Mouse (Mus musculus): ENCODE data around the gene Tnp2. TPM values are rescaled to one million over a fixed set of nuclear protein-coding genes. Genes with fewer than 3 reads are reported as not detected.

Tnp2 gene
- polyA plus RNA-seq, 1 experiment from 2014 or later: not detected

- WGBS: 78% methylated on average over 7 of the region's 7 CpGs
- no peak overlapping the region for H3K27ac ChIP-seq (ENCODE audit: low read depth, low read length)
- no peaks in the 10 kb centered on the region for H3K36me3 ChIP-seq (ENCODE audit: control insufficient read depth, insufficient read depth, low read length)
Observed at GRCm38 (mm10) chr16:10749226-10749625, 39.2 kb downstream of the Tnp2 start.

DNA sequence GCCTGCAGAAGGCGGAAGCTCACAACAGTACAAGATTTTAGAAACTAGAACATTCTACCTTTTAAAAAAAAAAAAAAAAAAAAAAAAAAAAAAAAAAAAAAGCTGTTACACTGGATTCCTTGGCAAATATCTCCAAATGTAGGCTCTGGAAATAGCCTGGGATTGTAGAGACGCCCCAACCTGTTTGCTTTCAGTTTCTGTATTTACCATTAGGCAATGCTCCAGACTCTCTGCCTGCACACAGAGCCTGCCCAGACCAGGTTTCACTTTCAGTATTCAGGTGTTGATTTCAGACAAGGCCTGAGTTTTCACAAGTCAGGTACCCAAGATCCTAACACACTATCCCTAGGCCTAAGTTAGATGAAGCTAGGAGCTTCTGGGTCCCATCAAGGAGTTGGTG is 47.4 kb downstream of the Tnp2 start:
- 94% methylated on average over 2 of the region's 2 CpGs for WGBS
- ATAC-seq (ENCODE audit: low read depth): no peak
- Histone ChIP-seq H3K27me3 (ENCODE audit: control insufficient read depth, insufficient read depth, low read length) (no peaks in the 10 kb centered on the region), H3K9me3 (ENCODE audit: control insufficient read depth, low read length) (no peaks in the 10 kb centered on the region), H3K27ac (ENCODE audit: low read depth, low read length) (no peak overlapping the region), H3K4me2 (ENCODE audit: low read depth, low read length) (no peak overlapping the region), H3K9ac (replicated peaks; ENCODE audit: low read depth, low read length) (no peak overlapping the region), H3K4me1 (ENCODE audit: control insufficient read depth, insufficient read depth, low read length) (no peaks in the 10 kb centered on the region), H3K4me3 (ENCODE audit: low read depth, low read length) (no peak overlapping the region), H3K36me3 (ENCODE audit: control insufficient read depth, insufficient read depth, low read length) (no peaks in the 10 kb centered on the region)

More at GRCm38 (mm10) chr16:10749226-10749625, 39.2 kb downstream of the Tnp2 start:
- H3K4me2 ChIP-seq (ENCODE audit: low read depth, low read length): no peak overlapping the region
- no peak for ATAC-seq (ENCODE audit: low read depth)
- no peaks in the 10 kb centered on the region for H3K9me3 ChIP-seq (ENCODE audit: control insufficient read depth, low read length)
- no peaks in the 10 kb centered on the region for H3K4me1 ChIP-seq (ENCODE audit: control insufficient read depth, insufficient read depth, low read length)
- H3K9ac ChIP-seq (replicated peaks; ENCODE audit: low read depth, low read length): no peak overlapping the region
- H3K4me3 ChIP-seq (ENCODE audit: low read depth, low read length): no peak overlapping the region
- no peaks in the 10 kb centered on the region for H3K27me3 ChIP-seq (ENCODE audit: control insufficient read depth, insufficient read depth, low read length)

- Histone ChIP-seq H3K27ac (ENCODE audit: low read depth, low read length) (no peak overlapping the region), H3K27me3 (ENCODE audit: control insufficient read depth, insufficient read depth, low read length) (no peaks in the 10 kb centered on the region), H3K9ac (replicated peaks; ENCODE audit: low read depth, low read length) (no peak overlapping the region), H3K4me3 (ENCODE audit: low read depth, low read length) (no peak overlapping the region), H3K4me1 (ENCODE audit: control insufficient read depth, insufficient read depth, low read length) (no peaks in the 10 kb centered on the region), H3K36me3 (ENCODE audit: control insufficient read depth, insufficient read depth, low read length) (no peaks in the 10 kb centered on the region), H3K9me3 (ENCODE audit: control insufficient read depth, low read length) (no peaks in the 10 kb centered on the region), H3K4me2 (ENCODE audit: low read depth, low read length) (no peak overlapping the region)
- no peak for ATAC-seq (ENCODE audit: low read depth)
- WGBS: 70% methylated on average over 9 of the region's 9 CpGs
Observed at GRCm38 (mm10) chr16:10739854-10740398, 48.5 kb downstream of the Tnp2 start.

GRCm38 (mm10) chr16:10738866-10739265 is 49.6 kb downstream of the Tnp2 start:
- no peaks in the 10 kb centered on the region for H3K9me3 ChIP-seq (ENCODE audit: control insufficient read depth, low read length)
- H3K36me3 ChIP-seq (ENCODE audit: control insufficient read depth, insufficient read depth, low read length): no peaks in the 10 kb centered on the region
- 92% methylated on average over 3 of the region's 3 CpGs for WGBS
- H3K27me3 ChIP-seq (ENCODE audit: control insufficient read depth, insufficient read depth, low read length): no peaks in the 10 kb centered on the region
- no peak overlapping the region for H3K4me3 ChIP-seq (ENCODE audit: low read depth, low read length)
- H3K4me2 ChIP-seq (ENCODE audit: low read depth, low read length): no peak overlapping the region
- H3K4me1 ChIP-seq (ENCODE audit: control insufficient read depth, insufficient read depth, low read length): no peaks in the 10 kb centered on the region
- H3K27ac ChIP-seq (ENCODE audit: low read depth, low read length): no peak overlapping the region
- no peak for ATAC-seq (ENCODE audit: low read depth)
- H3K9ac ChIP-seq (replicated peaks; ENCODE audit: low read depth, low read length): no peak overlapping the region

Other genes with a start within 250 kb of the Tnp2 start
- gene Dexi, start 245.6 kb downstream of the Tnp2 start, polyA plus RNA-seq (2014; fragmentation: Nextera tagmentation; extraction: Ambion mirVana): 26.8 and 26.9 TPM in 2 replicates
- 68.8 and 89.2 TPM in 2 replicates for gene Clec16a, start 243.3 kb downstream of the Tnp2 start, polyA plus RNA-seq (2014; fragmentation: Nextera tagmentation; extraction: Ambion mirVana)
- gene Socs1, start 3.1 kb downstream of the Tnp2 start, polyA plus RNA-seq (2014; fragmentation: Nextera tagmentation; extraction: Ambion mirVana): 4.3 and 4.5 TPM in 2 replicates
- not detected in 2 replicates for gene Prm3, start 2.3 kb upstream of the Tnp2 start, polyA plus RNA-seq (2014; fragmentation: Nextera tagmentation; extraction: Ambion mirVana)
- not detected in 2 replicates for gene Prm2, start 7.5 kb upstream of the Tnp2 start, polyA plus RNA-seq (2014; fragmentation: Nextera tagmentation; extraction: Ambion mirVana)
- gene Prm1, start 17.2 kb upstream of the Tnp2 start, polyA plus RNA-seq (2014; fragmentation: Nextera tagmentation; extraction: Ambion mirVana): not detected in 2 replicates
- not detected in 2 replicates for gene Gm11172, start 24.3 kb upstream of the Tnp2 start, polyA plus RNA-seq (2014; fragmentation: Nextera tagmentation; extraction: Ambion mirVana)
- 0.31 and 0.44 TPM in 2 replicates for gene Rmi2, start 46.4 kb upstream of the Tnp2 start, polyA plus RNA-seq (2014; fragmentation: Nextera tagmentation; extraction: Ambion mirVana)

All from neural tube, embryonic 14.5 days (tissue).